Mouse (Mus musculus): ENCODE results near the gene Hap1. TPM values are rescaled to one million over a fixed set of nuclear protein-coding genes. Genes with fewer than 3 reads are reported as not detected.

Hap1 gene
- polyA plus RNA-seq, 1 experiment from 2014 or later, result 5.6 TPM

DNA sequence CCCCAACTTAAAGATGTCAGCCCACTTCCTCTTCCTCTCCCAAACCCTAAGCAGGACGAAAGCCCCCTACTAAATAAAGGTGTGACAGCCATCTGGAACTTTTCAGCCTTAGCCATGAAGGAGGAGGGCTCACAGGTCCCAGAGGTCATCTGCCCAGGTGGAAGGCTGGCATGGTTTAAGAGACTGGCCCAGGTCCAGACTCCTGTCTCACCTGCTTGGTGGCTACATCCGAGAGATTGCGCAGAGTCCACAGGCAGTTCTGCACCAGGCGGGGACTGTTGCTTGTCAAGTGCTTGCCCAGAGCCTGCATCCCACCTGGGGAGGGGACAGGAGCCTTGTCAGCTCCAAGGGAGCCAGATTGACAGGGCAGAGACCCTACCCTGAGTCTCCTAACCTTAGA lies 23.4 kb upstream of the Hap1 start:
- no peaks in the 10 kb centered on the region for H3K27me3 ChIP-seq (ENCODE audit: control insufficient read depth, insufficient read depth, low read length)
- H3K36me3 ChIP-seq (ENCODE audit: control insufficient read depth, insufficient read depth), result peaks cover 75% of the 10 kb centered on the region
- no peak overlapping the region for H3K4me2 ChIP-seq (ENCODE audit: low read depth, low read length)
- H3K4me3 ChIP-seq (ENCODE audit: low read length), result no peak overlapping the region
- ATAC-seq (replicated peaks; ENCODE audit: extremely low read depth, insufficient read depth, low FRiP score), result no peak
- no peaks in the 10 kb centered on the region for H3K9me3 ChIP-seq (replicated peaks; ENCODE audit: control insufficient read depth, low read length)
- WGBS, result 78% methylated on average over 4 of the region's 4 CpGs
- no peak overlapping the region for H3K9ac ChIP-seq (ENCODE audit: low read length)
- H3K27ac ChIP-seq (ENCODE audit: low read length), result no peak overlapping the region
- H3K4me1 ChIP-seq (ENCODE audit: control insufficient read depth, insufficient read depth, low read length), result no peaks in the 10 kb centered on the region

DNA sequence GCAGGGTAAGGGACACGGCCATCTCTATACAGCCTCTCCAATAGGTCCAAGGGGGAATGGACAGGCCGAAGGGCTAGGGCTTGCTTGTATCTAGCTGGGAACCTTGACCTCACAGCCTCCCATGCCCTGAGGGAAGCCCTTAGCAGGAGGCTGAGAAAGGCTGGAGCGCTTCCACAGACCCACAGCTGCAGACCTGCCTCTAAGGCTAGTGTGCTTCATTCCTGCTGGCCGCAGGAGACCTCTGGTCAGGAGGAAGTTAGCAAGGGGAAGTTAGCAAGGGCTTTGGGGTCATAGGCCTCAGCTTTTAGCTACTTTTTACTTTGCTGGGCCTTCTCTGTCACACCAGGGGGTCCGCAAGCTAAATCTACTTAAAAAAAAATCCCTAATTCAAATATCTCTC lies 22.5 kb upstream of the Hap1 start:
- no peak for ATAC-seq (replicated peaks; ENCODE audit: extremely low read depth, insufficient read depth, low FRiP score)
- WGBS, result 92% methylated on average over 5 of the region's 5 CpGs
- no peaks in the 10 kb centered on the region for H3K4me1 ChIP-seq (ENCODE audit: control insufficient read depth, insufficient read depth, low read length)
- no peak overlapping the region for H3K27ac ChIP-seq (ENCODE audit: low read length)
- H3K9ac ChIP-seq (ENCODE audit: low read length), result no peak overlapping the region
- H3K4me2 ChIP-seq (ENCODE audit: low read depth, low read length), result no peak overlapping the region
- no peaks in the 10 kb centered on the region for H3K9me3 ChIP-seq (replicated peaks; ENCODE audit: control insufficient read depth, low read length)
- peaks cover 78% of the 10 kb centered on the region for H3K36me3 ChIP-seq (ENCODE audit: control insufficient read depth, insufficient read depth)
- H3K27me3 ChIP-seq (ENCODE audit: control insufficient read depth, insufficient read depth, low read length), result no peaks in the 10 kb centered on the region
- no peak overlapping the region for H3K4me3 ChIP-seq (ENCODE audit: low read length)

DNA sequence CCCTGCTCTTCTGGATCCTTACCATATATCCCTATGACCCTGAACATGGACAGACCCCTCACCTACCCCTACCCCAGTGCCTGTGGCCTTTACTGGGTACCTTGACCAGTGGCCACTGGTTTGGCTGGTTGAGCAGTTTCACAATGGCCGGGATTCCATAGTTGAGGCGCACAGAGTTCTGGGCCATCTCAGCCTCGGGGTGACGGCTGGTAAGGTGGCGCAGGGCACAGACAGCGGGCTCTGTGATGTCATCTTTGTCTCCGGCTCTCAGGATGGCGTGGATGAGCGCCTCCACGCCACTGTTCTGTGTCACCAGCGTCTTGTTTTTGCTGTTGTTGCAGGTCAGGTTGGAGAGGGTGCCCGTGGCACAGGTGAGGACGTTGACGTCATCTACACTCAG lies 22.1 kb upstream of the Hap1 start:
- H3K4me2 ChIP-seq (ENCODE audit: low read depth, low read length), result no peak overlapping the region
- WGBS, result 96% methylated on average over 14 of the region's 14 CpGs
- no peak overlapping the region for H3K4me3 ChIP-seq (ENCODE audit: low read length)
- H3K27me3 ChIP-seq (ENCODE audit: control insufficient read depth, insufficient read depth, low read length), result no peaks in the 10 kb centered on the region
- H3K9ac ChIP-seq (ENCODE audit: low read length), result no peak overlapping the region
- H3K4me1 ChIP-seq (ENCODE audit: control insufficient read depth, insufficient read depth, low read length), result no peaks in the 10 kb centered on the region
- peaks cover 79% of the 10 kb centered on the region for H3K36me3 ChIP-seq (ENCODE audit: control insufficient read depth, insufficient read depth)
- no peak for ATAC-seq (replicated peaks; ENCODE audit: extremely low read depth, insufficient read depth, low FRiP score)
- H3K9me3 ChIP-seq (replicated peaks; ENCODE audit: control insufficient read depth, low read length), result no peaks in the 10 kb centered on the region
- H3K27ac ChIP-seq (ENCODE audit: low read length), result no peak overlapping the region

DNA sequence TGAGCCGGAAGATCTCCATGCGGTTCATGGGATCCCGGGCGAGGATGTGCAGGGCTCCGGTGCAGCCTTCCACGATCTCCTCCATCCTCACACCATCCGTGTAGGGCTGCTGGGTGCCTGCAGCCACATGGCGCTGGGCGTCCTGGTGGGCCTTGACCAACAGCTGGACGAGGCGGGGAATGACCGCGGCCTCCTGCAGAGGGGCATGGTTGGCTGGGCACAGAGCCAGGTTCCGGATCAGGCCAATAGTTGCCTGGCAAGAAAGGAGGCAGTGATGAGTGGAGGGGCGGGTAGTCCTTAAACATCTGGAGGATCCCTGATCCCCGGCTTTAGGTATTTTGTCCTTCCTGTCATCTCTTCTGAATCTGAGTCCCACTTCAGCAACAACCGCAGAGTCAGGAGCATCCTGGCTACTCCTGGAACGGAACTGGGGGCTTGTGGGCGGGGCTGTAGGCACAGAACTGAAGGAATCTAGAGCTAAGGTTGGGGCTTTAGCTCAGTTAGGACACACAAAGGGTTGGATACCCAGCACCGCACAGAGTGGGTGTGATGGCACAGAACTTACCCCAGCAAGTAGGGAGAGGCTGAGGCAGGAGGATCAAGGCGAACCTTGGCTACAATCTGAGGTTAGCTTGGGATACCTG lies 20.9 kb upstream of the Hap1 start:
- Histone ChIP-seq H3K4me2 (ENCODE audit: low read depth, low read length) (no peak overlapping the region), H3K4me3 (ENCODE audit: low read length) (no peak overlapping the region), H3K4me1 (ENCODE audit: control insufficient read depth, insufficient read depth, low read length) (no peaks in the 10 kb centered on the region), H3K9me3 (replicated peaks; ENCODE audit: control insufficient read depth, low read length) (no peaks in the 10 kb centered on the region), H3K36me3 (ENCODE audit: control insufficient read depth, insufficient read depth) (peaks cover 79% of the 10 kb centered on the region), H3K27me3 (ENCODE audit: control insufficient read depth, insufficient read depth, low read length) (no peaks in the 10 kb centered on the region), H3K27ac (ENCODE audit: low read length) (no peak overlapping the region), H3K9ac (ENCODE audit: low read length) (no peak overlapping the region)
- 89% methylated on average over 21 of the region's 21 CpGs for WGBS
- ATAC-seq (replicated peaks; ENCODE audit: extremely low read depth, insufficient read depth, low FRiP score), result no peak

DNA sequence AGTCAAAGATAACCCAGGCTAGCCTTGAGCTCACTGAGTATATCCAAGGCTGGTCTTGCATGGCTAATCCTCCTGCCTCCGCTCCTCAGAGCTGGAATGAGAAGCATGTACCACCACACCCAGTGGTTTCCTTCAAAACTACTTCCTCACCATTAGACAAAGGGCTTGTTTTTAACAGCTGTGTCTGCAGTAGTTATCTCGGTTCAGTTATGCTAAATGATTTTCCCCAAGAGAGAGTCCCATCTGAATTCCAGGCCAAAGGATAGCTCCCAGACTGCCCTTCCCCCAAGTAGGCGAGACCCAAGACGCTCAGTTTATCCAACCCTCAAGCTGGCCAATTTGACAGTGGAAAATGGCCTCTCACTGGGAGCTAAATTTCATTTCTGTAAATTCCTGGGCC lies 20.1 kb upstream of the Hap1 start:
- Histone ChIP-seq H3K27me3 (ENCODE audit: control insufficient read depth, insufficient read depth, low read length) (no peaks in the 10 kb centered on the region), H3K9ac (ENCODE audit: low read length) (no peak overlapping the region), H3K36me3 (ENCODE audit: control insufficient read depth, insufficient read depth) (peaks cover 81% of the 10 kb centered on the region), H3K27ac (ENCODE audit: low read length) (no peak overlapping the region), H3K4me3 (ENCODE audit: low read length) (no peak overlapping the region), H3K9me3 (replicated peaks; ENCODE audit: control insufficient read depth, low read length) (no peaks in the 10 kb centered on the region), H3K4me2 (ENCODE audit: low read depth, low read length) (no peak overlapping the region), H3K4me1 (ENCODE audit: control insufficient read depth, insufficient read depth, low read length) (no peaks in the 10 kb centered on the region)
- WGBS, result 64% methylated on average over 4 of the region's 4 CpGs
- no peak for ATAC-seq (replicated peaks; ENCODE audit: extremely low read depth, insufficient read depth, low FRiP score)

DNA sequence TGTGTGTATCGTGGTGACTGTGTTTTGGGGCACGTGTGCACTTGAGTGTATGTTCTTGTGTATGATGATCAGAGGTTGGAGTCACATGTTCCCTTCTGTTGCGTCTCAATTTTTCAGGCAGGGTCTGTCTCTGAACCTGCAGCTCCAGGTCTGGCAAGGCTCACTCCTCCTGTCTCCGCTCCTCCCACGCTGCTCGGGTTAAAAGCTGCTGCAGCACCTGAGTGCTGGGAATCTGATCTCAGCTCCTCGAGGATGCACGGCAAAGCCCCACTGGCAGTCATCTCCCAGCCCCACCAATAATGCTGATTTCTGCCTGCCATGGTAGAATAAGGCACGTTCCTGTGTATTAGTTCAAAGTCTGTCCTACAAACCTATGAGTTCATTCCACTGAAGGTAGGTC lies 19.2 kb upstream of the Hap1 start:
- Histone ChIP-seq H3K4me3 (ENCODE audit: low read length) (no peak overlapping the region), H3K9me3 (replicated peaks; ENCODE audit: control insufficient read depth, low read length) (no peaks in the 10 kb centered on the region), H3K4me2 (ENCODE audit: low read depth, low read length) (no peak overlapping the region), H3K27me3 (ENCODE audit: control insufficient read depth, insufficient read depth, low read length) (no peaks in the 10 kb centered on the region), H3K36me3 (ENCODE audit: control insufficient read depth, insufficient read depth) (peaks cover 81% of the 10 kb centered on the region), H3K9ac (ENCODE audit: low read length) (no peak overlapping the region), H3K4me1 (ENCODE audit: control insufficient read depth, insufficient read depth, low read length) (no peaks in the 10 kb centered on the region), H3K27ac (ENCODE audit: low read length) (no peak overlapping the region)
- no peak for ATAC-seq (replicated peaks; ENCODE audit: extremely low read depth, insufficient read depth, low FRiP score)
- WGBS, result 89% methylated on average over 9 of the region's 9 CpGs

DNA sequence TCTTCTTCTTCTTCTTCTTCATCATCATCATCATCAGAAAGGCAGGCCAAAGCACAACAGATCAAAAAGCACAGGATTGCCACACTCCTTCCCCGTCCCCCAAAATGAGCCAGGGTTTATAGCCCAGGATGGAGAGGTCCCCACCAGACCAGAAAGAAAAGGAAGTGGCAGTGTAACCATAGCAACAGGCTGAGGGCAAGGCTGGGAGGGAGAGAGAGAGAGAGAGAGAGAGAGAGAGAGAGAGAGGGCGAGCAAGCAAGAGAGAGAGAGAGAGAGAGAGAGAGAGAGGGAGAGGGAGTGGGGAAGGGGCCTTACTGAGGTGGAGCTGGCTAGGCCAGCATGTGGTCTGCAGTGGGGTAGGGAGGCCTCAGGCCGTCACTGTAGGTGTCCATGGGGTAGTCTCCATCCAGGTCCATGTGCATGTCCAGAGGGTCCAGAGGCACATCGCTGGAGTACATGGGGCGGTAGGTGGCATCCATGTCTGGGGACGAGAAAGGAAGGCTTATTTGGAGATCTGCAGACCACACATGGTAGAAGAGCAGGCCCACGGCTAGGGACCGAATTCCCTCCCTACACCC lies 16.1 kb upstream of the Hap1 start:
- no peak for ATAC-seq (replicated peaks; ENCODE audit: extremely low read depth, insufficient read depth, low FRiP score)
- Histone ChIP-seq H3K9me3 (replicated peaks; ENCODE audit: control insufficient read depth, low read length) (no peaks in the 10 kb centered on the region), H3K27me3 (ENCODE audit: control insufficient read depth, insufficient read depth, low read length) (no peaks in the 10 kb centered on the region), H3K9ac (ENCODE audit: low read length) (no peak overlapping the region), H3K4me2 (ENCODE audit: low read depth, low read length) (no peak overlapping the region), H3K4me3 (ENCODE audit: low read length) (no peak overlapping the region), H3K36me3 (ENCODE audit: control insufficient read depth, insufficient read depth) (peaks cover 67% of the 10 kb centered on the region), H3K27ac (ENCODE audit: low read length) (no peak overlapping the region), H3K4me1 (ENCODE audit: control insufficient read depth, insufficient read depth, low read length) (0 out of 2 replicates have a peak, but pooled peaks cover 3% of the 10 kb centered on the region)
- WGBS, result 88% methylated on average over 8 of the region's 8 CpGs

DNA sequence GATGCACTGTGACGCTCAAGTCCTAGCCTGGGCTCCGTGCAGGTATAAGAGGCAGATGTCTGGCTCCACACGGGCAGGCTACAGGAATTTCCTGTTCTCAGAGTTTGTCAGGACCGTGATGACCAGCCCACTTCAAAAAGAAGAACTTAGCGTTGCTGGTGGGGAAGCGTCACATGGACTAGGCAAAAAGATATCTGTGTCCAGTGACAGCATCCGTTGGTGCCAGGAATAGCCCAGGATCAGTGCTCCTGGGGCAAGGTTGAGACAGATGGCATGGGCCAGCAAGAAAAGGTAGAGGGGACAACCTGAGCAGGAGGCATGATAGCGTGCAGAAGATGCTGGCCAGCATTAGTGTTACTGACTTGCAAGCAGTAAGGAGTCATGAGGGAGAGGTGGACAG lies 13.9 kb upstream of the Hap1 start:
- no peak overlapping the region for H3K9ac ChIP-seq (ENCODE audit: low read length)
- no peak for ATAC-seq (replicated peaks; ENCODE audit: extremely low read depth, insufficient read depth, low FRiP score)
- H3K4me2 ChIP-seq (ENCODE audit: low read depth, low read length), result no peak overlapping the region
- no peaks in the 10 kb centered on the region for H3K27me3 ChIP-seq (ENCODE audit: control insufficient read depth, insufficient read depth, low read length)
- 0 out of 2 replicates have a peak, but pooled peaks cover 3% of the 10 kb centered on the region for H3K4me1 ChIP-seq (ENCODE audit: control insufficient read depth, insufficient read depth, low read length)
- 46% methylated on average over 8 of the region's 8 CpGs for WGBS
- H3K9me3 ChIP-seq (replicated peaks; ENCODE audit: control insufficient read depth, low read length), result no peaks in the 10 kb centered on the region
- H3K36me3 ChIP-seq (ENCODE audit: control insufficient read depth, insufficient read depth), result peaks cover 48% of the 10 kb centered on the region
- no peak overlapping the region for H3K4me3 ChIP-seq (ENCODE audit: low read length)
- peak overlapping the region; percentile 4; the same call in 1 of the 2 replicates for H3K27ac ChIP-seq (ENCODE audit: low read length)

DNA sequence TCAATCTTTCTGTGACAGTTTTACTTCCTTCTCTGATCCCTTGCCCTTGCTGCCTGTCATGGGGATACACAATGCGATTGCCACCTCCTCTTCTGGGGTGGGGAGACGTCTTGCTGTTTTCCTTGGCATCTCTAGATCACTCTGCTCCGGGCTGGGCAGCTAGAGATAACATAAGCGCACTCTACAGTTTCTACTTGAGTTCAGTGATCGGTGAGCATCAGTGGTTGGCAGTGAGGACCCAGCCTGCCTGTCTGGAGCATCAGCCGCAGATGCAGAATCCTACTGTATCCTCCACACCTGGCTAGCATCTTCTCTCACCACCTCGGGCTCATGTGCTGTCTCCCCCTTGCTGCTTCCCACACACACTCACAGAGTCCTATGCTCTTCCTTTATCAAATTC lies 13.2 kb upstream of the Hap1 start:
- ATAC-seq (replicated peaks; ENCODE audit: extremely low read depth, insufficient read depth, low FRiP score), result no peak
- H3K27me3 ChIP-seq (ENCODE audit: control insufficient read depth, insufficient read depth, low read length), result no peaks in the 10 kb centered on the region
- 55% methylated on average over 7 of the region's 7 CpGs for WGBS
- H3K36me3 ChIP-seq (ENCODE audit: control insufficient read depth, insufficient read depth), result peaks cover 45% of the 10 kb centered on the region
- no peak overlapping the region for H3K4me2 ChIP-seq (ENCODE audit: low read depth, low read length)
- H3K4me3 ChIP-seq (ENCODE audit: low read length), result no peak overlapping the region
- 0 out of 2 replicates have a peak, but pooled peaks cover 3% of the 10 kb centered on the region for H3K4me1 ChIP-seq (ENCODE audit: control insufficient read depth, insufficient read depth, low read length)
- H3K27ac ChIP-seq (ENCODE audit: low read length), result no peak overlapping the region
- no peak overlapping the region for H3K9ac ChIP-seq (ENCODE audit: low read length)
- H3K9me3 ChIP-seq (replicated peaks; ENCODE audit: control insufficient read depth, low read length), result no peaks in the 10 kb centered on the region
